Mouse (Mus musculus) stomach, postnatal 0 days (tissue): ENCODE results near the gene Ly9.

Experiments
- CTCF ChIP-seq: IDR thresholded peaks from 2 replicates; pipeline ENCODE4 v1.5.1; 2016; ENCODE audit warnings: antibody characterized with exemption, low read depth, mild to moderate bottlenecking, moderate library complexity
- EP300 ChIP-seq: optimal IDR thresholded peaks from 2 replicates; pipeline ENCODE3; 2016; ENCODE audit warnings: antibody characterized with exemption

DNA sequence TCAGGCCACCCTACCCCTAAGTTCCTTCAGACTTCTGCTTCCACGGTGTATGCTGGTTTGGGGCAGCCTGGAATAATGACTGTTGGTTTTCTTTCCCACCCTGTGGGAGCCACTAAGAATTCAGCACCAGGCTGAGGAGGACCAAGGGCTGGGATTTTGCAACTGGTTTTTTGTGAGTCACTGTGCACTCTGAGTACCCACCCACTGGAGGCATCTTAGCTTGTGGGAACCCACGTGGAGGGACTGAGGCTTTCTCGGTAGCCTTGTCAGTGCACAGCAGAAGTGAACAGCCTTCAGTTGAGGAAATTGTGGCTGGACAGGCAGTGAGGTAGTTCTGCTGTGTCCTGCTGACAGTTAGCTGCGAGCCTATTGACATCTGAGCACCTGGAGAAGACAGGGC, 48.3 kb downstream of the Ly9 start, which contains the start of gene Cd244a:
- no peak for TF ChIP-seq CTCF
- no peak for TF ChIP-seq EP300
